In genomic region chr3:87947811-87948199, GRCm38 (mm10) we compare ENCODE assay signal across 8 mouse cellular contexts. TPM values are rescaled to one million over a fixed set of nuclear protein-coding genes. Genes with fewer than 3 reads are reported as not detected.
DNase-seq lines count a peak whose midpoint lies in the region; ATAC-seq lines count a peak whose summit lies in the region.

No protein-coding gene starts in this region.

- peak overlapping the region; percentile 39 for H3K4me3 ChIP-seq in heart, embryonic 15.5 days
- H3K4me3 ChIP-seq in embryonic facial prominence, embryonic 11.5 days (ENCODE audit: low read depth, low read length) = peak overlapping the region; percentile 67
- peak overlapping the region; percentile 21 for H3K4me3 ChIP-seq in intestine, embryonic 16.5 days (ENCODE audit: low read length)
- peak overlapping the region; percentile 70 for H3K4me3 ChIP-seq in neural tube, embryonic 11.5 days (ENCODE audit: low read depth, low read length)

- H3K9ac ChIP-seq in heart, embryonic 15.5 days = peak overlapping the region; percentile 41
- H3K9ac ChIP-seq in embryonic facial prominence, embryonic 11.5 days (replicated peaks; ENCODE audit: low read length) = peak overlapping the region; percentile 72
- peak overlapping the region; percentile 17 for H3K9ac ChIP-seq in intestine, embryonic 16.5 days (ENCODE audit: low read depth, low read length)
- H3K9ac ChIP-seq in neural tube, embryonic 11.5 days (ENCODE audit: low read length) = peak overlapping the region; percentile 51

- peak overlapping the region; percentile 64 for H3K4me2 ChIP-seq in heart, embryonic 15.5 days
- H3K4me2 ChIP-seq in embryonic facial prominence, embryonic 11.5 days (ENCODE audit: low read depth, low read length) = peak overlapping the region; percentile 87
- peak overlapping the region; percentile 46 for H3K4me2 ChIP-seq in intestine, embryonic 16.5 days (ENCODE audit: low read depth, low read length)
- peak overlapping the region; percentile 86 for H3K4me2 ChIP-seq in neural tube, embryonic 11.5 days (ENCODE audit: low read depth)

- H3K4me1 ChIP-seq in heart, embryonic 15.5 days (replicated peaks) = peaks cover 48% of the 10 kb centered on the region
- peaks cover 45% of the 10 kb centered on the region for H3K4me1 ChIP-seq in embryonic facial prominence, embryonic 11.5 days (ENCODE audit: control insufficient read depth, insufficient read depth, low read length)
- H3K4me1 ChIP-seq in intestine, embryonic 16.5 days (ENCODE audit: control insufficient read depth, insufficient read depth, low read length) = peaks cover 25% of the 10 kb centered on the region
- H3K4me1 ChIP-seq in neural tube, embryonic 11.5 days (ENCODE audit: control insufficient read depth, insufficient read depth, low read length) = peaks cover 69% of the 10 kb centered on the region

- no peak for ATAC-seq in heart, embryonic 15.5 days (replicated peaks; ENCODE audit: insufficient number of reproducible peaks, insufficient read depth, low FRiP score, low read depth)
- 0 out of 2 replicates have a peak, but pooled peaks have one; percentile 4 for ATAC-seq in embryonic facial prominence, embryonic 11.5 days (replicated peaks; ENCODE audit: insufficient number of reproducible peaks, low FRiP score, low TSS enrichment, low read depth)
- no peak for ATAC-seq in intestine, embryonic 16.5 days
- peak; percentile 33; the same call in 1 of the 2 replicates for ATAC-seq in neural tube, embryonic 11.5 days (ENCODE audit: insufficient read depth, low FRiP score, low TSS enrichment)

- H3K27me3 ChIP-seq in heart, embryonic 15.5 days = peaks cover 74% of the 10 kb centered on the region
- no peaks in the 10 kb centered on the region for H3K27me3 ChIP-seq in embryonic facial prominence, embryonic 11.5 days (ENCODE audit: control insufficient read depth, insufficient read depth, low read length)
- H3K27me3 ChIP-seq in intestine, embryonic 16.5 days (replicated peaks; ENCODE audit: control insufficient read depth, insufficient read depth, low read length) = peaks cover 29% of the 10 kb centered on the region
- no peaks in the 10 kb centered on the region for H3K27me3 ChIP-seq in neural tube, embryonic 11.5 days (ENCODE audit: control insufficient read depth, insufficient read depth, low read length)

- no peaks in the 10 kb centered on the region for H3K9me3 ChIP-seq in heart, embryonic 15.5 days (replicated peaks)
- H3K9me3 ChIP-seq in embryonic facial prominence, embryonic 11.5 days (replicated peaks; ENCODE audit: control insufficient read depth, low read length) = no peaks in the 10 kb centered on the region
- H3K9me3 ChIP-seq in intestine, embryonic 16.5 days (ENCODE audit: control insufficient read depth, low read length) = no peaks in the 10 kb centered on the region
- no peaks in the 10 kb centered on the region for H3K9me3 ChIP-seq in neural tube, embryonic 11.5 days (ENCODE audit: control insufficient read depth, low read length)

- H3K27ac ChIP-seq in heart, embryonic 15.5 days = no peak overlapping the region
- H3K27ac ChIP-seq in embryonic facial prominence, embryonic 11.5 days (replicated peaks; ENCODE audit: low read depth, low read length) = peak overlapping the region; percentile 96
- H3K27ac ChIP-seq in intestine, embryonic 16.5 days (ENCODE audit: low read length) = no peak overlapping the region
- H3K27ac ChIP-seq in neural tube, embryonic 11.5 days (ENCODE audit: low read depth, low read length) = peak overlapping the region; percentile 77

- DNase-seq in heart, adult 11 months = no peak
- peak; percentile 88 for DNase-seq in embryonic facial prominence, embryonic 11.5 days (ENCODE audit: low spot score)
- DNase-seq in neural tube, embryonic 11.5 days (ENCODE audit: low spot score) = peak; percentile 81
- no peak for DNase-seq in gastrocnemius, adult 18-20 months (ENCODE audit: low spot score)
- no peak for DNase-seq in left cerebral cortex, adult 11 months (ENCODE audit: low spot score)
- DNase-seq in adrenal gland, postnatal 14 days = no peak

- WGBS in heart, embryonic 15.5 days = 1% methylated on average over 15 of the region's 17 CpGs
- WGBS in embryonic facial prominence, embryonic 11.5 days = under 1% methylated on average over 16 of the region's 17 CpGs
- under 1% methylated on average over 17 of the region's 17 CpGs for WGBS in intestine, embryonic 16.5 days
- WGBS in neural tube, embryonic 11.5 days = 0% methylated on average over 13 of the region's 17 CpGs

- no peaks in the 10 kb centered on the region for H3K36me3 ChIP-seq in heart, embryonic 15.5 days
- H3K36me3 ChIP-seq in embryonic facial prominence, embryonic 11.5 days (replicated peaks; ENCODE audit: control insufficient read depth, insufficient read depth, low read depth, low read length) = no peaks in the 10 kb centered on the region
- H3K36me3 ChIP-seq in intestine, embryonic 16.5 days (ENCODE audit: control insufficient read depth, insufficient read depth, low read length) = no peaks in the 10 kb centered on the region
- no peaks in the 10 kb centered on the region; the same call in none of the 2 replicates for H3K36me3 ChIP-seq in neural tube, embryonic 11.5 days (ENCODE audit: control insufficient read depth, insufficient read depth, low read length)

RNA-seq across cellular contexts. Expression of gene Crabp2, which starts 0.7 kb away (rescaled TPM):
- 4.1 and 20.1 TPM in 2 replicates for polyA plus RNA-seq in heart, embryonic 15.5 days (2015; fragmentation: Nextera tagmentation; extraction: Ambion mirVana)
- polyA plus RNA-seq in embryonic facial prominence, embryonic 11.5 days (2014; fragmentation: Nextera tagmentation; extraction: Ambion mirVana) = 626 and 642 TPM in 2 replicates
- polyA plus RNA-seq in intestine, embryonic 16.5 days (2015; fragmentation: Nextera tagmentation; extraction: Ambion mirVana) = 3.8 TPM in 2 replicates
- 565 and 607 TPM in 2 replicates for polyA plus RNA-seq in neural tube, embryonic 11.5 days (2014; fragmentation: Nextera tagmentation; extraction: Ambion mirVana)
- total RNA-seq in gastrocnemius, adult 18-20 months (2021) = under 1 TPM in 1 of 2 experiments, not detected in 1; 0.57 TPM
- total RNA-seq in adrenal gland, postnatal 14 days (2021) = not detected in 2 replicates

RNA-seq across cellular contexts. Expression of gene Rrnad1, which starts 17.3 kb away (rescaled TPM):
- 12.2 and 17.4 TPM in 2 replicates for polyA plus RNA-seq in heart, embryonic 15.5 days (2015; fragmentation: Nextera tagmentation; extraction: Ambion mirVana)
- polyA plus RNA-seq in embryonic facial prominence, embryonic 11.5 days (2014; fragmentation: Nextera tagmentation; extraction: Ambion mirVana) = 13.5 and 16.0 TPM in 2 replicates
- polyA plus RNA-seq in intestine, embryonic 16.5 days (2015; fragmentation: Nextera tagmentation; extraction: Ambion mirVana) = 14.2 and 14.3 TPM in 2 replicates
- 14.5 and 16.9 TPM in 2 replicates for polyA plus RNA-seq in neural tube, embryonic 11.5 days (2014; fragmentation: Nextera tagmentation; extraction: Ambion mirVana)
- 1 to 10 TPM; 3.2 to 3.4 TPM for total RNA-seq in gastrocnemius, adult 18-20 months (2021)
- total RNA-seq in adrenal gland, postnatal 14 days (2021) = 13.9 and 15.6 TPM in 2 replicates

RNA-seq across cellular contexts. Expression of gene Isg20l2, which starts 17.7 kb away (rescaled TPM):
- 23.9 and 33.3 TPM in 2 replicates for polyA plus RNA-seq in heart, embryonic 15.5 days (2015; fragmentation: Nextera tagmentation; extraction: Ambion mirVana)
- polyA plus RNA-seq in embryonic facial prominence, embryonic 11.5 days (2014; fragmentation: Nextera tagmentation; extraction: Ambion mirVana) = 51.5 and 52.3 TPM in 2 replicates
- 37.2 and 39.8 TPM in 2 replicates for polyA plus RNA-seq in intestine, embryonic 16.5 days (2015; fragmentation: Nextera tagmentation; extraction: Ambion mirVana)
- 52.3 and 53.9 TPM in 2 replicates for polyA plus RNA-seq in neural tube, embryonic 11.5 days (2014; fragmentation: Nextera tagmentation; extraction: Ambion mirVana)
- total RNA-seq in gastrocnemius, adult 18-20 months (2021) = 1 to 10 TPM; 6.3 to 8.1 TPM
- total RNA-seq in adrenal gland, postnatal 14 days (2021) = 22.9 and 23.4 TPM in 2 replicates

RNA-seq across cellular contexts. Expression of gene Nes, which starts 23.1 kb away (rescaled TPM):
- polyA plus RNA-seq in heart, embryonic 15.5 days (2015; fragmentation: Nextera tagmentation; extraction: Ambion mirVana) = 14.8 and 16.1 TPM in 2 replicates
- polyA plus RNA-seq in embryonic facial prominence, embryonic 11.5 days (2014; fragmentation: Nextera tagmentation; extraction: Ambion mirVana) = 15.1 and 16.2 TPM in 2 replicates
- polyA plus RNA-seq in intestine, embryonic 16.5 days (2015; fragmentation: Nextera tagmentation; extraction: Ambion mirVana) = 9.4 and 10.3 TPM in 2 replicates
- polyA plus RNA-seq in neural tube, embryonic 11.5 days (2014; fragmentation: Nextera tagmentation; extraction: Ambion mirVana) = 59.5 and 60.2 TPM in 2 replicates
- 10 to 100 TPM; 10.8 to 24.9 TPM for total RNA-seq in gastrocnemius, adult 18-20 months (2021)
- 14.5 and 23.0 TPM in 2 replicates for total RNA-seq in adrenal gland, postnatal 14 days (2021)

RNA-seq across cellular contexts. Expression of gene Mrpl24, which starts 28.5 kb away (rescaled TPM):
- polyA plus RNA-seq in heart, embryonic 15.5 days (2015; fragmentation: Nextera tagmentation; extraction: Ambion mirVana) = 59.2 and 60.6 TPM in 2 replicates
- polyA plus RNA-seq in embryonic facial prominence, embryonic 11.5 days (2014; fragmentation: Nextera tagmentation; extraction: Ambion mirVana) = 73.6 and 79.3 TPM in 2 replicates
- polyA plus RNA-seq in intestine, embryonic 16.5 days (2015; fragmentation: Nextera tagmentation; extraction: Ambion mirVana) = 78.7 and 80.6 TPM in 2 replicates
- 76.1 and 79.2 TPM in 2 replicates for polyA plus RNA-seq in neural tube, embryonic 11.5 days (2014; fragmentation: Nextera tagmentation; extraction: Ambion mirVana)
- total RNA-seq in gastrocnemius, adult 18-20 months (2021) = 10 to 100 TPM; 42.2 to 49.1 TPM
- 115 and 119 TPM in 2 replicates for total RNA-seq in adrenal gland, postnatal 14 days (2021)

Comparison
In these comparisons a context has a peak if more than half of its experiments do, and no peak if none do; other contexts are left out.
1. ATAC-seq: peak in embryonic facial prominence, embryonic 11.5 days (single experiment) and neural tube, embryonic 11.5 days (single experiment); none in heart, embryonic 15.5 days (single experiment) and intestine, embryonic 16.5 days (single experiment).
2. H3K27ac ChIP-seq: peak in embryonic facial prominence, embryonic 11.5 days (single experiment) and neural tube, embryonic 11.5 days (single experiment); none in heart, embryonic 15.5 days (single experiment) and intestine, embryonic 16.5 days (single experiment).
3. H3K9ac ChIP-seq: peak in every context shown above with its lines; median percentile 72 in embryonic facial prominence, embryonic 11.5 days; 51 in neural tube, embryonic 11.5 days; 41 in heart, embryonic 15.5 days; 17 in intestine, embryonic 16.5 days.
4. DNase-seq: peak in embryonic facial prominence, embryonic 11.5 days (single experiment) and neural tube, embryonic 11.5 days (single experiment); none in heart, adult 11 months (single experiment), gastrocnemius, adult 18-20 months (single experiment), left cerebral cortex, adult 11 months (single experiment) and adrenal gland, postnatal 14 days (single experiment).
5. RNA of gene Crabp2, which starts 0.7 kb away (polyA plus RNA-seq): 626 to 642 TPM in embryonic facial prominence, embryonic 11.5 days and 565 to 607 TPM in neural tube, embryonic 11.5 days; 4.1 to 20.1 TPM in heart, embryonic 15.5 days and 3.8 TPM in intestine, embryonic 16.5 days; every median in the first group is over 10 times any median in the second.
6. Peak in every context shown above with its lines, with median percentiles within 50 percentile points of each other: H3K4me2 ChIP-seq and H3K4me3 ChIP-seq.